Mouse (Mus musculus): ENCODE measurements around the gene Sema6d.
A peak's percentile ranks its signal among the peaks of the same experiment; 100 is the strongest.

Sema6d gene

DNA sequence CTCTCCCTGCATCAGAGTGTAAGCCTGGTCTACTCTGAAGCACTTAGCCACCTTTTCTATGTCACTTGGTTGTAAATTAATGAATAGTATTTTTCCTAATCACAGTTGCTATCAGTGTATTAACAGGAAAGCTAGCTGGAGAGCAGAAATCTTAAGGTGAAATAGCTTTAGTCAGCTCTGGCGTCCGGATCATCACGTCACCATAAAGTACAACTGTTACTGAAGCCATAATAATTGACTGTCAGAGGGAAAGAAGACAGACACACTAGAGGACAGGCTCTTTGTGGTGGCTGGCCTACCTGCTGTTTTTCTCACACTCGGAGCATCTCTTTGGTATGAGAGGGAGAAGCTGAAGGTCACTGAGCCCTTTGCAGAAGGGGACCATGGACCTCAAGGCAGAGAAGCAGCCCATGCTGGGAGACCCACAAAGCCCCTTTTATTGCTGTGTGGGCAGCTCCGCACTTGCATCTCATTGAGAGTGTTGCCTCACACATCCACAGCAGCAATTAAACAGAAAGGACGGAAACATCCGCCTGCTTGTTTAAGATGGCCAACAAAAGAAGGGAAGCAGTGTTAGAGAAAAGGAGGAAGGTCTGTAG, 72.3 kb downstream of the Sema6d start:
- no peak for DNase-seq (ENCODE audit: extremely low read depth, insufficient read length, low spot score)

DNA sequence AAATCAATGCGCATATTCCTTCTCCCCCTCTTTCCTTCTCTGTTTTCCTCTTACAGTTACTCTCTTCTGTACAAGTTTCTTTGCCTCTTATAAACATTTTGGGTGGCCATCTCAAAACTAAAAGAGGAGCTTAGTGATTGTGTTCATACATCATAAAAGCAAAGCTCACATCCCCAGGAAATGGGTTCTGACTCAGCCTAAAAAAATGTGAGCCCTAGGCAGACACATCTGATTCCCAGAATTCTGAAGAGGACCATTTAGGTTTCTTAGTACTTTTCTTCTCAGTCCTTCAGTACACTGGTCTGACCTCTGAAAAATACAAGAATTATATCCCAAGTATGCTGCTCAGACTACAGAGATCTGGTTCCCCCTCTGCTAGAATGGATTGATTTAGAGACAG, 78.6 kb downstream of the Sema6d start:
- DNase-seq (ENCODE audit: extremely low read depth, insufficient read length, low spot score) = peak; percentile 31

DNA sequence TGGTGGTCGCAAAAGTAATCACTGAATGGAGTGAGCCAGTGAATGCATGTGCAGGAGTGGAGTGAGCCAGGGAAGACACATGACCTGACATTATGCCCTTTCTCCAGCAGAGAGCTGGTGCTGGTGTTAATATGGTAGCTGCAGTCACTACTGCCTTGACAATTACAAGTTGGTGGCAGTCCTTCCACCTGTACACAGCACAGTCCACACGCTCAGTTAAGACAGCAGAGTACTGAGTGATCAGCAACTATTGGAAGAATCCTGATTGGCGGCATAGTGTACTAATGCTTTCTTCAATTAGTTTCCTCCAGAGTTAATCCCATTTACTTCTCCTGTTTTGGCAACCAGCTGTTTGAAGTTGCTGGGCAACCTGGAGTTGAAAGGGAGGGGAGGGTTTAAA, 81.9 kb downstream of the Sema6d start:
- no peak for DNase-seq (ENCODE audit: extremely low read depth, insufficient read length, low spot score)

DNA sequence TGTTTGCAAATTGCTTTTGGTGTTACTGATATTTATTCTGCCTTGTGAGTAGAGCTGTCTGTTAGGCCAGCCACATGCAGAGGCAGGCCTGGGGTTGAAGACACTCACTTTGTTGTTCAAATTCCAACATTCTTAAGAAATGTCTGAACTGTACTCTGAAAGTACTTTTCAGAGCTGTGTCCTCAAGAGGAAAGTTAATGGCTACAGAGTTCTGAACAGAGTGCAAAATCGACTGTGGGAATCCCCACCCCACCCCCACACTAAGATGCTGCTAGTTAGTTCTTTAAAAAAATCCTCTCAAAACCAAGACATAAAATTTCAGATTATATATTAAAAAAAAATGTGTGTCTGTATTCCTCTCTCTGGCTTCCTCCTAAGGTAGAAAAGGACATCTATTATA, 86.5 kb downstream of the Sema6d start:
- no peak for DNase-seq (ENCODE audit: extremely low read depth, insufficient read length, low spot score)

DNA sequence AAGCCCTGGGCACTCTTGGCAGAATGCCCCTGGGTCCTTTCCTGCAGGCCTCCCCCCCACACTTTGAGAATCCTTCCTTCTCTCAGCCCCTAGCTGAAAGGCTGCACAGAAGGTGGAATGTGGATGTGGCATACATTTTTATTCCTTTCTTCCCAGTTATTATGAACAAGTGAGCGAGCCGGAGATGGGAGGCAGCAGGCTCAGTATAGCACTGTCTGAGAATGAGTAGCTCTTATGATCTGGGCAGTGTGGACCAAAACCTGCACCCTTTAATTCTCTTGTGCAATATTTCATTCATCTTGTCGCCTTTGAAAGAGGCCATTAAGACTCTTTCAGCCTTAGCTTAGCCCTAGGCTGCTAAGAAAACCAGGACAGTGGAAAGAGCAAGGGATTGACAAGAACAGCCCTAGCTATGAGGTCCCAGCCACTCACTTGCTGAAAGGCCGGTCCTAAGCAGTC, 87.0 kb downstream of the Sema6d start:
- DNase-seq (ENCODE audit: extremely low read depth, insufficient read length, low spot score) = no peak

DNA sequence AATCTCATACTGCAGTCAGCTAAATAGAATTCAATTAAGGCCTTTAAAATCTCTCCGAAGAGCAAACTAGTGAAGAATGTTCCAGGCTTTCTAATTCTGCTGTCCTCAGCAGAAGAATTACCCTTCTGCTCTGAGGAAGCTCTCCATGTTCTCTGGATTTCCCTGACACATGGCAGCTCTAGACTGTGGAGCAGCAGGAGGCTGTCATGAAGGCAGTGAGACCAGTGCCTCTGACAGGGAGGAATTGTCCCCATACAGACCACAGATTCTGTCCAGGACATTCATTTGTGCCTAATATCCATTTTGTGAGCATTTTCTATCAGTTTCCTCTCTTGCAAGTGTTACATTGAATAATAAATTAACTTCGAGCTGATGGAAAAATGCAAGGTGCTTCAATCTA, 99.5 kb downstream of the Sema6d start:
- no peak for DNase-seq (ENCODE audit: extremely low read depth, insufficient read length, low spot score)

DNA sequence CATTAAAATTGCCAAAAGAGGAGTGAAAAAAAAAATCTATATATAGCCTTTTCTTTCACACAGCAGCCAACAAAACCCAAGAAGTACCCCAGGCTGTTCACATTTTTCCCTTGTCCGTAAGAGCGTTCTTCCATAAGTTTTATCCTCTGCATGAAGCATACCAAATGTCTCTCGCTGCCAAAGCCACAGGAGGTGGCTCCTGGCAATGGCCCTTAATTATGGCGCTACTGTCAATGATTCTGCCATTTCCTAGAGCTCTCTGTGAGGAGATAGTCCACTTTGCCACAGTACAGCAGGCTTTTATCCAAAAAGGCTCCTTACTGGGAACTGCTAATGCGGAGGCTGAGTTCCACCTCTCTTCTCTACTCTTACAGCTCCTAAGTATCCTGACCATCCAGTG, 104.3 kb downstream of the Sema6d start:
- no peak for DNase-seq (ENCODE audit: extremely low read depth, insufficient read length, low spot score)

DNA sequence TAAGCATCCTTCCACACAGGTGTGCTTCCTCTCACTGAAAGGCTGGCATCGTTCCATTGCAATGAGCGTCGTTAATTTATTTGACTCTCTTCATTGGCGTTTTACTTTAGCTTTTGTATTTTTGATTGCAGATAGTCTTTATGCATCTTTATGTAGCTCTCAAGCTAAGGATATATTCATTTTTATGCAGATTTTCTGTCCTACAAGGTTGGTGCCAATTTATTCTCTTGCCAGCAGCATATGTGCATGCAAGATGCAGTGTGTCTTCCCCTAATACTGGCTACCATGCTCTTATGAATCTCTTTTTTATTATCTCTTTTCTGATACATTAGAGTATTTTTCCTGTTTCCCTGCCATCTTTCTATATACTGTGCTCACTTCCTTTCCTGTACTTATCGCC, 111.7 kb downstream of the Sema6d start:
- DNase-seq (ENCODE audit: extremely low read depth, insufficient read length, low spot score) = no peak

DNA sequence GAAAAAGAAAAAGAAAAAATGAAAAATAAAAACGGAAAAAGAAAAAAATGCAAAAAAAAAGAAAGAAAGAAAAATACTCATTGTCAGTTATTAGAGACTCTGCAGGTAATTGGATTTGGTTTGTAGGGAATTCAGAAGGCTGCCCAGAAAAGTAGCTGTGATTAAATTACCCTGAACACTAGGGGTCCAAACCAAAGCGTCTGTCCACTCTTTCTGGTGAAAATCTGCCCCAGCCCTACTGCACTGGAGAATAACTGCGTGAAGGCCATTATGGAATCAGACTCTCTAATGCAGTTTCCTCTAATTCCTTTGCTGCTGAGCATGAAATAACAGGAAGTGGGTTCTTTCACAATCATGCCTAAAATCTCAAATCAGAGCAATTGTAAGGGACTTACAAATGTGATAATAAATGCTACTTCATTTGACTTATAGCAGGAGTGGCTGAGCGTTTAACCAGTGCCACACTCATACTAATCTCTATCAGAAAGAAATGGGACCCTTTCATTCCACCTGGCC, 112.8 kb downstream of the Sema6d start:
- no peak for DNase-seq (ENCODE audit: extremely low read depth, insufficient read length, low spot score)

DNA sequence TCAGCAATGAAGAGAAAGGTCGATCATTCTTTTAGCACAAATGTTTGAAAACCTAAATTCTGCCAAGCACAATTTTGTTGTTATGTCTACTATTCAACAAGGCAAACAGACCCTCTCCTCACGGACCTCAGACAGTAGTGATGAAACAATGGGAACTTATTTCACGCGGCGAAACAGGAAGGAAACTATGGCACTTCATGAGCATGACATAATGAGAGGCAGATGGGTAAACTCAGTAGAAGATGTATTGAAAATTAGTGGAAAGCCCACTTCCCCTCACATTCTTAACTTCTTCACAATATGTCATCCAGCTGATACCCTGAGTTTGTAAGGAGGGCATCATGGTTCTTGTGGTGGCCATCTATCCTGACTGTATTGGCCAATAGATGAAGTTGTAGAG, 116.0 kb downstream of the Sema6d start:
- no peak for DNase-seq (ENCODE audit: extremely low read depth, insufficient read length, low spot score)

DNA sequence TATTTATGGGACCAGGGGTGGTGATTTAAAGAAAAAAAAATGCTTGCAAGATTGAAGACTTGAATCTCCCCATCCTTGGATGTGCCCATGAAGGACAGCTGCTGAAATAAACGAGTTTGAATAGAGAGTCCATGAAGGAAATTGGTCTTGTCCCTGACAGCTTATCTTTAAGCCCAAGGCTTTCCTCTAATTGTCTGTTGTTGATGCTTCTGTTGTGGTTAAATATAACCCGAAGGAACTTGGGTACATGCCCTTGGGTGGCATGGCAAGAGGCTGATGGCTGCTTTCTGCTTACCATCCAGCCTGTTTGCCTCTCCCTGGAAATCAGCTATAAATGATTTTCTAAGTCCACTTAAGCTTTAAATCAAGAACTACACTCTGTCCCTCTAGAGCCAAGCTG, 118.5 kb downstream of the Sema6d start:
- DNase-seq (ENCODE audit: extremely low read depth, insufficient read length, low spot score) = no peak

DNA sequence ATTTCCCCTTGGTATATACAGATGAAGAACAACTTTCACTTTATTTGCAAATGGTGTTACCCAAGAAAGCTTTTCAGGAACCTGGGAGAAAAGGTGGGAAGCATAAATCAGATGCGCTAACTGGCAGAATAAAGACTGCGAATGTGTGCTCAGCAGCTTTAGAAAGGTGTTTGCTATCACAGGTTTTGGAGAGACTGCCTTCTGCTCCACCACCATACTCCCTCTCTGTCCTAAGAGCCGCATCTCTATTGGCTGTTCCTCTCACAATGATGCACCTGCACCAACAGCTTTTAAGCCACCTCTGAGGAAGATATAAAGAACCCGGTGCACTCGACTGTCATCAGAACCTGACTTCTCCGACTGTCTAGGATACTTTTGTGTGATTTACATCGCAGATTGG, 133.8 kb downstream of the Sema6d start:
- DNase-seq (ENCODE audit: extremely low read depth, insufficient read length, low spot score) = no peak

DNA sequence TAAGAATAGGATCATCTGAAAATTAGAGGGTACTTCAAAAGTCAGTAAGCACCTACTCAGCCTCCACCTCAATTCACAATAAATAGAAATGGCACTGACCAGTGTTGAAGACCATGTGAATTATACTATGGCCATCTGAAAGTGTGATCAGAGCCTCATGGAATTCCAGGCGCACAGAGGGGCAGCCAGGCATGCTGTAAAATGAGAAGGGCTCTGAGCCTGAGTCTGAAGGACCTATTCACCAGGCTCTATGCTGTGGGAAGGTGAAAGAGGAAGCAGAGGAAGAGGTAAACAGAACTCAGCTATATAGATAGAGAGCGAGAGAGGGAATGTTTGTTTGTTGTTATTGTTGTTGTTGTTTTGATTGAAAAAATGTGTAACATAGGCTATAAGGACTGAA, 134.6 kb downstream of the Sema6d start:
- DNase-seq (ENCODE audit: extremely low read depth, insufficient read length, low spot score) = no peak

DNA sequence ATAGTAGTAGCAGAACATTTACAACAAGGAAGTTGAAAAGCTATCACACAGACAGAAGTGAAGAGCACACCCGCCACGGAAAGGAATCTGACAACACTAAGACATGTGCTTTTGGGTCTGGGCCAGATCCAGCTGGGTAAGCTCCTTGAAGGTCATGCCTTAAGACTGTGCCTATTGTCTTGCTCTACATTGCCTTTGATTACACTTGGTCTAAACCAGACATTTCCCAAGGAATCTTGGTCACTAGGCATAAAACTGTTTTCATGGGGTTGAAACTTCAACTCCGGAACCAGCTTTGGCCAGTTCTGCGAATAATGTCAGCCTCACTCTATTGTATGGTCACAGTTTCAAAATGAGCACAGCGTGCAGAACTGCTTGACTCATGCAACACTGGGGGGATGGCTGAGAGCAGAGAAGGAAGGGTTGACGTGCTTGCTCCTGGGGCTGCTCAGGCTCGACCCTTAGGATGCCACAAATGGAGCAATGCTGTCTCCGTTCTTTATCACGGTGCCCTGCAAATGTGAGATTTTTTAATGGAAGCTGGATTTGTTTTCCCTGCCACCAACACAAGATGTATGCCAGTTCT, 145.0 kb downstream of the Sema6d start:
- DNase-seq (ENCODE audit: extremely low read depth, insufficient read length, low spot score) = no peak

DNA sequence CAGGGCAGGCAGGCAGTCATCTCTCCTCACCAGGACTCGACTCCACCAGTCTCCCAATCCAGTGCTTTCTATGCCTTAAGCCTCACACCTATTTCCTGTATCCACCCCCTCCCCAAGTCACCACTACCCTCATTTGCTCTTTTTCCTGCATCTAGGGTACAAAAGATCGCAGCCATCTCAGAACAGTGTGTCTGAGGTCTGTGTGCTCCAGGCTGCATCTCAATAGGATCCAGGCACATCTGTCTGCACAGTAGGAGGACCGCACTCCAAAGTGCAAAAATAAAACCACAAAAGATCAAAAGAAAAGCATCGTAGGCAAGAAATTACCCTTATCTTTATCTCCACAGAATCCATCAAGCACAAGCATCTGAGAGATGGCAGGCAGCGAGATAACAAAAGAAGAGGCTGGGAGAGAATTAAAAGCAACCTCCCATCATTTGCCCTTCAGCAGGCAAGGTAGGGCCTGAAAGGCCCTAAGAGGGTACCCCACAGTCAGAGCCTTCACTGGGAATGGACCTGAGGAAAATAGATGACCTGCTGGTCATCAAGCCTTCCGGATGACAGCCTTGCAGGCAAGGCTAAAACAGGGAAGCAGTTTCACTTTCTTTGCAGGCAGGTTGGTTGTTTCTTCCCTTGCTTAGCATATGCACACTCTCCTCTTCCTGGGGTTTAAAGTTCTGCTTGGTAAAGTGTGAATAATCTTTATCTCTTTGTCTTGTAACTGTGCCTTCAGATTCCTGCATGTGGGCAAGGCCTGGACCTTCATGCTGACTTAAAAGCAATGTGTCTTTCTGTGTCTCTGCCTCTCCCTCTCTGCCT, 145.7 kb downstream of the Sema6d start:
- DNase-seq (ENCODE audit: extremely low read depth, insufficient read length, low spot score) = no peak

DNA sequence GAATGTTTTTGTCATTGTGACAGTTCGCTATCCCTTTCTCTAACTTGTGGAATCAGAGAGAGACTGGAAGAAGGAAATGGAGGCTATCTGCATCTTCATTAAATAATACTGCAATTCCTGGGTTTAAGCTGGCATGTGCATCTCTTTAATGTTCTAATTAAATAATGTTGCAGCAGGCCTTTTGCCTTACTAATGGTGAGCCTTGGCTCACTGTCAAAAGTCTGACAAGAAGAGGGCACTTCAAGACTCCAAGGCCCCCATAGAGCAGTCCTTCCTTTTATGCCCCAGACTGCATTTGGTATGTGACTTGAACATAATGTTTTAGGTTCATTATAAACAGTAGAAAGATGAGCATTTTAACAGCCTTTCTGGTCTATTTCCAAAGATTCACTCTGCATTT, 147.1 kb downstream of the Sema6d start:
- no peak for DNase-seq (ENCODE audit: extremely low read depth, insufficient read length, low spot score)

DNA sequence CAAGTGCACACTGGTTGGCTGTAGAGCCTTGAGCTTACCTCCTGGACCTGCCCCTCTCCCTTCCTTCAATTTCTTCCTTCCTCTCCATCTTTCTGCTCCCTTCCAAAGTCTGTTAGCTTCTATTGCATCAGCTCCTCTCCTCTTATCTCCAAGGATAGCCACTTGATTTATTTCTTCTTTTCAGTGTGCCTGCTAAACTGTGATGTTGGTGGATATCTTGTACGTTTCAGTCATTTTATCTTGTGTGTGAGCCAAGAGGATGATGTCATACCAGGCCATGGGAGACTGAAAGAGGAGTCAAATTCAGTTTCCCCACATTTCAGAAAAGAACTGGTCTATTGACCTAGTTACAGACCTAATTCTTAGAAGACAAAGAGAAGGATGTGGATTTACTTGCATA, 153.8 kb downstream of the Sema6d start:
- DNase-seq (ENCODE audit: extremely low read depth, insufficient read length, low spot score) = no peak

DNA sequence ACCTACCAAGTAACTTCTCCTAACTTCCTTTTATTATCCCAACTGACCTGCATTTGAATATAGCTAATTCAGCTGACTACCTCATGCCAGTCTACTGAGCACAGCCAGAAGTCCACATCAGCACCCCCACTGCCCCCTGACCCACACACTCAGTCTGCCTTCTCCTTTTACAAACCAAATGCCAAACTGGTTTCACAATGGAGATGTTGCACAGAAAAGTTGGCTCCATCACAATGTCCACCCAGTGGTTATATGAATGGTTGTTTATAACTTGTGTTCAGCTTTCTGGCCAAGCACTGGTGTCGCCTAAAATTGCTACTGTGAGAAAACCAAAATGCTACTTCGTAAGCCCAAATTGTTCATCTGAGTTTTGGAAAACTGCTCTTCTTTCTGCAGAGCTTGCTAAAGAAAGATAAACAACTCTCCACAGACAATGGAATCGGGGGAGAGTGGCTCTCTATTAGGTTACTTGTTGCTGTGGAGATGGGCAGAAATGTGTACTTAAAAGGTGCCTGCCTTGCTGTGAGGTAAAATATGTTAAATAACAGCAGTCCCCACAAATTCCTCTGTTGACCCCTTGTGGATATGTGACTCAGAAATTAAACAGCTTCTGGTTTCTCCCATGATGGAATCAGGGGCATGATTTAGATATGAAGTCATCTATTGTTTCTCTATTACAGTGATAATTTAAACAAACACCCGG, 154.9 kb downstream of the Sema6d start:
- DNase-seq (ENCODE audit: extremely low read depth, insufficient read length, low spot score) = no peak

DNA sequence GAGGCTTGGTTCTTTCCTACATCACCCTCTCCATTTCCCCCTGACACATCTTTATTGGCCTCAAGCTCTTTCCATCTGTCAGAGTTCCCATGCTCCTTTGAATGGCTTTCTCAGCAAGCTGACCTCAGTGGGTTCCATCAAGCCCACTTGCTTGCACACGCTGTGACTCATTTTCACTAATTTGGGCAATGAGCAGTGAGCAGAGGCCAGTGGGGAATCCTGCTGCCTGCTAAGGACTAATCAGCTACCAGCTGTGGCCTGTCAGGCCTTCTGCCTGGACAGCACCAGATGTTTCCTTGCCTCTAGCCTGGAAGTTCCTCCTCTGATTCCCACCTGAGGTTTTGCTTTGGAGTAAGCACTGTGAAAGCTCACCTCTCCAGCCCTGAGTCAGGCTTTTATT, 168.3 kb downstream of the Sema6d start:
- DNase-seq (ENCODE audit: extremely low read depth, insufficient read length, low spot score) = no peak

DNA sequence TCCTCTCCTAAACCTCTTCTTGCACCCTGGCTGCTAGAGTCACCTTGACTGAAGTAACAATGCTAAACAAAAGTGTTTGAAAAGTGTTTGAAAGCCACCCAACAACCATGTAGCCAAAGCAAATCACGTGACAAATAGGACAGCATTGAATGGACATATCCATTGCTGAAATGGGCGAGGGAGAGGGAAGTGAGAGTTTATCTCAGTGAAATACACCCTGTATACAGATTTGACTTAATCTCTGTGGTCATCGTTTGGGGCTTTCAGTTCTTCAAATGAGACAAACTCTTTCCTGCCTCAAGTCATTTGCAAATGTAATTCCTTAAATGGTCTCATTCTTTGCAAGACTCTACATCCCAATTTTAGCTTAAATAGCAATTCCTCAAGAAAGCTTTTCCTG, 174.5 kb downstream of the Sema6d start:
- no peak for DNase-seq (ENCODE audit: extremely low read depth, insufficient read length, low spot score)

DNA sequence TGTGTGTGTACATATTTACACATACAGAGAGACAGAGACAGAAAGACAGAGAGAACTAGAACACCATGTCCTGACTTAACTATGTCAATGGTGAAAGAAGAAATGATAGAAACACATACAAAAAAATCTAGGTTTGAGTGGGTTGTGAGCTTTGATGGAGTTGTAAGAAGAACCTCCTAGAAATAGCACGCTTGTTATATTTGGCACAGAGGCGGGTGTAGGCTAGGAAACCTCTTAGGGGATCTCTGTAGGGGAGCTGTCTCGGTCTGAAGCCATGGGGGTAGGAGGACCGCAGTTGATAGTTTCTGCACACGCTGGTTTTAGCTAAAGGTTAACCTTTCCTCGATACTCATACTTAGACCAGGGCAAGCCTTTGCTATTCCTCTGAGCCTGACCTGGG, 181.4 kb downstream of the Sema6d start:
- no peak for DNase-seq (ENCODE audit: extremely low read depth, insufficient read length, low spot score)

Measured in 3134 (cell line).